Comparison of ENCODE assay signal across 8 mouse cellular contexts in the genomic region with DNA sequence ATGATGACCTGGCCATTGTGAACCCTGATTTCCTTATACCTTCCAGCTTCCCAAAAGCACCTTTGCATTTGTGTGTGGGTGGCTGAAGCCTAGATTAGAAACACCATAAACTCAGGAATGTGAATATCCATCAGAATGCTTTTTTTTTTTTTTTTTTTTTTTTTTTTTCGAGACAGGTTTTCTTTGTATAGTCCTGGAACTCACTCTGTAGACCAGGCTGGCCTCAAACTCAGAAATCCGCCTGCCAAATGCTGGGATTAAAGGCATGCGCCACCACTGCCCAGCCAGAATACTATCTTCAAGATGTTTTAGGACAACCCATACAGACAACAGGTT. TPM values are rescaled to one million over a fixed set of nuclear protein-coding genes. Genes with fewer than 3 reads are reported as not detected.
DNase-seq lines count a peak whose midpoint lies in the region; ATAC-seq and TF ChIP-seq lines count a peak whose summit lies in the region.

No protein-coding gene starts in this region.

- peak overlapping the region; percentile 81 for H3K4me2 ChIP-seq in liver, embryonic 13.5 days

- DNase-seq in heart, adult 2 months, result no peak
- DNase-seq in heart, adult 8-10 months (ENCODE audit: low spot score), result no peak
- no peak for DNase-seq in thymus, adult 2 months
- DNase-seq in thymus, adult 18-20 months, result no peak
- DNase-seq in liver, embryonic 13.5 days, result no peak
- DNase-seq in embryo, embryonic 10 days (ENCODE audit: low spot score), result no peak
- DNase-seq in thymus, postnatal 36 days, result no peak
- no peak for DNase-seq in adrenal gland, adult 18-20 months (ENCODE audit: low spot score in 2 of 2)

- no peak for TF ChIP-seq POLR2A in heart, adult 2 months (IDR thresholded peaks at IDR 0.05; ENCODE audit: insufficient read depth, low read depth, low read length)
- TF ChIP-seq POLR2A in thymus, adult 2 months (IDR thresholded peaks at IDR 0.05; ENCODE audit: control insufficient read depth, extremely low read depth, insufficient read depth, low read length, poor library complexity), result no peak

- no peak for TF ChIP-seq CTCF in heart, adult 2 months (IDR thresholded peaks at IDR 0.05)
- TF ChIP-seq CTCF in thymus, adult 2 months (IDR thresholded peaks at IDR 0.05; ENCODE audit: borderline replicate concordance, control insufficient read depth, extremely low read depth, insufficient read depth, low read length, poor library complexity), result no peak

- H3K4me1 ChIP-seq in heart, adult 2 months (ENCODE audit: control insufficient read depth, insufficient read depth, low read length), result no peaks in the 10 kb centered on the region; the same call in 1 of the 2 replicates
- peaks cover 8% of the 10 kb centered on the region for H3K4me1 ChIP-seq in thymus, adult 2 months (replicated peaks; ENCODE audit: control insufficient read depth, insufficient read depth, low read length)
- peaks cover 44% of the 10 kb centered on the region for H3K4me1 ChIP-seq in liver, embryonic 13.5 days (replicated peaks)

- H3K27ac ChIP-seq in heart, adult 2 months, result peak overlapping the region; percentile 96
- peak overlapping the region; percentile 45; the same call in 1 of the 2 replicates for H3K27ac ChIP-seq in thymus, adult 2 months (ENCODE audit: control insufficient read depth, insufficient read depth, low read length)
- peak overlapping the region; percentile 97 for H3K27ac ChIP-seq in liver, embryonic 13.5 days

- intact Hi-C loops in heart, adult 2 months (cut with DNase I), result loop anchor here (1.0 to 5.0 kb wide), 3 partner anchors 41 to 81 kb away; a partner anchor contains a TSS

- no peaks in the 10 kb centered on the region for H3K27me3 ChIP-seq in heart, adult 2 months (ENCODE audit: control insufficient read depth, insufficient read depth, low read length)
- no peaks in the 10 kb centered on the region for H3K27me3 ChIP-seq in thymus, adult 2 months (ENCODE audit: control insufficient read depth, insufficient read depth, low read length)
- H3K27me3 ChIP-seq in liver, embryonic 13.5 days, result no peaks in the 10 kb centered on the region

- H3K36me3 ChIP-seq in heart, adult 2 months (ENCODE audit: control insufficient read depth, insufficient read depth, low read length), result peaks cover 2% of the 10 kb centered on the region; the same call in 1 of the 2 replicates
- no peaks in the 10 kb centered on the region for H3K36me3 ChIP-seq in thymus, adult 2 months (ENCODE audit: control insufficient read depth, insufficient read depth, low read length)
- no peaks in the 10 kb centered on the region; the same call in 1 of the 2 replicates for H3K36me3 ChIP-seq in liver, embryonic 13.5 days

- TF ChIP-seq EP300 in heart, adult 2 months (IDR thresholded peaks at IDR 0.05; ENCODE audit: insufficient read depth, low read depth, low read length), result no peak

- peak overlapping the region; percentile 81 for H3K4me3 ChIP-seq in heart, adult 2 months
- 0 out of 2 replicates have a peak overlapping the region, but pooled peaks have one; percentile 42 for H3K4me3 ChIP-seq in thymus, adult 2 months (ENCODE audit: control insufficient read depth, insufficient read depth, low read length)
- H3K4me3 ChIP-seq in liver, embryonic 13.5 days (replicated peaks), result peak overlapping the region; percentile 85

- H3K9me3 ChIP-seq in liver, embryonic 13.5 days (replicated peaks), result no peaks in the 10 kb centered on the region

- peak overlapping the region; percentile 43 for H3K9ac ChIP-seq in heart, adult 2 months (ENCODE audit: low read depth, low read length)
- H3K9ac ChIP-seq in liver, embryonic 13.5 days, result peak overlapping the region; percentile 94

- no peaks in the 10 kb centered on the region; the same call in 1 of the 2 replicates for H3K79me2 ChIP-seq in heart, adult 2 months (replicated peaks; ENCODE audit: control insufficient read depth, insufficient read depth, low read length)

- no peak for ATAC-seq in liver, embryonic 13.5 days (ENCODE audit: low read depth)

- WGBS in heart, adult 2 months, result 13% methylated on average over 3 of the region's 3 CpGs
- WGBS in thymus, adult 2 months, result 32% methylated on average over 3 of the region's 3 CpGs
- 43% methylated on average over 3 of the region's 3 CpGs for WGBS in liver, embryonic 13.5 days (ENCODE audit: insufficient replicate concordance)

RNA-seq across cellular contexts. Expression of a gene that starts 0.9 kb away (rescaled TPM):
- 10 to 100 TPM; 25.6 to 28.5 TPM for total RNA-seq in heart, adult 2 months (2021)
- 47.8 and 54.1 TPM in 2 replicates for polyA plus RNA-seq in heart, adult 2 months (2012; rRNA removed)
- 10 to 100 TPM; 26.3 to 33.8 (median 29.8) TPM for total RNA-seq in heart, adult 8-10 months (2022)
- polyA plus RNA-seq in thymus, adult 2 months (2012; rRNA removed), result 450 and 470 TPM in 2 replicates
- 45.8 and 46.1 TPM in 2 replicates for polyA plus RNA-seq in liver, embryonic 13.5 days (2015; fragmentation: Nextera tagmentation; extraction: Ambion mirVana)
- total RNA-seq in adrenal gland, adult 18-20 months (2021), result 10 to 100 TPM; 41.7 to 60.2 TPM

RNA-seq across cellular contexts. Expression of a gene that starts 25.1 kb away (rescaled TPM):
- 1 to 10 TPM; 1.4 TPM for total RNA-seq in heart, adult 2 months (2021)
- polyA plus RNA-seq in heart, adult 2 months (2012; rRNA removed), result 4.1 and 7.2 TPM in 2 replicates
- total RNA-seq in heart, adult 8-10 months (2022), result 1 to 10 TPM in 3 of 4 experiments, under 1 TPM in 1; 0.73 to 2.3 (median 1.2) TPM
- 202 and 216 TPM in 2 replicates for polyA plus RNA-seq in thymus, adult 2 months (2012; rRNA removed)
- polyA plus RNA-seq in liver, embryonic 13.5 days (2015; fragmentation: Nextera tagmentation; extraction: Ambion mirVana), result 4.7 and 5.3 TPM in 2 replicates
- 1 to 10 TPM; 1.8 to 4.5 TPM for total RNA-seq in adrenal gland, adult 18-20 months (2021)

Comparison
In these comparisons a context has a peak if more than half of its experiments do, and no peak if none do; other contexts are left out.
1. H3K27ac ChIP-seq: peak in every context shown above with its lines; median percentile 97 in liver, embryonic 13.5 days; 96 in heart, adult 2 months; 45 in thymus, adult 2 months.